Mouse (Mus musculus): ENCODE measurements around the gene U2af1l4. TPM values are rescaled to one million over a fixed set of nuclear protein-coding genes. Genes with fewer than 3 reads are reported as not detected.

The U2af1l4 gene
- polyA plus RNA-seq, 1 experiment from 2014 or later, result 90.7 TPM

DNA sequence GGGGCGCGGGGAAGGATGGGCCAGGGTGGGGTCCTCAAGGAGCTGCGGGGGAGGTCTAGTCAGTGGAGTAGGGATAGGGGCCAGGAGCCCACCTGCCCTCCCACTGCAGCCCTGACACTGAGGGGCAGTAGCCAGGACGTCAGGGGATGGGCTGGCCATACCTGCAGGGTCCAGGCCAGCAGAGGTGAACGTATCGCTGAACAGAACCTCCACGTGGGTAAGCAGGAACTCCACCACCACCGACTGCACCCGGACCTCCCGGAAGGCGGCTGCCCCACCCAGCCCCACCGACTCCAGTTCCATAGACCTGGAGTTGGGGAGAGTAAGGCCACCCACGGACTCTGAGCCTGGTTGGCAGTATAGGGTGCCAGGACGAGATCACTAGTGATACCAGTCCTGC, 36.1 kb upstream of the U2af1l4 start:
- peaks cover 2% of the 10 kb centered on the region for H3K4me1 ChIP-seq (ENCODE audit: control insufficient read depth, insufficient read depth, low read length)
- no peak overlapping the region for H3K9ac ChIP-seq (ENCODE audit: low read length)
- H3K9me3 ChIP-seq (ENCODE audit: control insufficient read depth, low read length), result no peaks in the 10 kb centered on the region
- ATAC-seq (ENCODE audit: low FRiP score) (no peak), DNase-seq (ENCODE audit: low spot score, missing footprints) (no peak)
- 72% methylated on average over 14 of the region's 14 CpGs for WGBS
- H3K4me2 ChIP-seq, result no peak overlapping the region
- no peaks in the 10 kb centered on the region for H3K27me3 ChIP-seq (ENCODE audit: control insufficient read depth, insufficient read depth, low read length)
- H3K27ac ChIP-seq (ENCODE audit: low read depth, low read length), result no peak overlapping the region
- no peak overlapping the region for H3K4me3 ChIP-seq (ENCODE audit: low read depth, low read length)
- H3K36me3 ChIP-seq (ENCODE audit: control insufficient read depth, insufficient read depth, low read length), result peaks cover 53% of the 10 kb centered on the region

DNA sequence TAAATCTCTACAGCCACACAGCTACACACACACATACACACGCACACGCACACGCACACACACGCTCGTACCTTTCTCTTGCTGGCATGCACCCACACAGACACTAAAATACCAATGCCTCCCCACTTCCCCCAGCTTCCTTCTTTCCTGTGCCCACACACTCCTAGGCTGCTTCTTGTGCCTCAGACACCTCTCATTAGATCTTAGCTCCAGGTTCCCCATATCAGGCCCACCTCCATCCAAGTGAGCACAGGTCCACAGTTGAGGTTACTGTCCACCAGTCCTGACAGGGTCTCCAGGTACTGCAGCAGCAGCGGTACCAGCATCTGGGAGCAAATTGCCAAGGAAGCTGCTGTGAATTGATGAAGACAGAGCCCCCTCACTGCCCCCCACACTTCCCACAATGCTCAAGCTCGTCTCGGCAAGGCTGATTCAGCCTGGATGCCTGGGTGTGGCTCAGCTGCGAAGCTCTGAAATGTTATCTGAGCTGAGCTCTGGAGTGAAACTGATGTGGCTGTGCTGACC, 31.7 kb upstream of the U2af1l4 start:
- no peak overlapping the region for H3K9ac ChIP-seq (ENCODE audit: low read length)
- H3K4me3 ChIP-seq (ENCODE audit: low read depth, low read length), result no peak overlapping the region
- H3K27ac ChIP-seq (ENCODE audit: low read depth, low read length), result no peak overlapping the region
- DNase-seq (ENCODE audit: low spot score, missing footprints), result no peak
- WGBS, result 90% methylated on average over 9 of the region's 9 CpGs
- H3K27me3 ChIP-seq (ENCODE audit: control insufficient read depth, insufficient read depth, low read length), result no peaks in the 10 kb centered on the region
- H3K36me3 ChIP-seq (ENCODE audit: control insufficient read depth, insufficient read depth, low read length), result peaks cover 32% of the 10 kb centered on the region
- peaks cover 26% of the 10 kb centered on the region for H3K4me1 ChIP-seq (ENCODE audit: control insufficient read depth, insufficient read depth, low read length)
- H3K9me3 ChIP-seq (ENCODE audit: control insufficient read depth, low read length), result no peaks in the 10 kb centered on the region
- ATAC-seq (ENCODE audit: low FRiP score), result no peak
- H3K4me2 ChIP-seq, result no peak overlapping the region

DNA sequence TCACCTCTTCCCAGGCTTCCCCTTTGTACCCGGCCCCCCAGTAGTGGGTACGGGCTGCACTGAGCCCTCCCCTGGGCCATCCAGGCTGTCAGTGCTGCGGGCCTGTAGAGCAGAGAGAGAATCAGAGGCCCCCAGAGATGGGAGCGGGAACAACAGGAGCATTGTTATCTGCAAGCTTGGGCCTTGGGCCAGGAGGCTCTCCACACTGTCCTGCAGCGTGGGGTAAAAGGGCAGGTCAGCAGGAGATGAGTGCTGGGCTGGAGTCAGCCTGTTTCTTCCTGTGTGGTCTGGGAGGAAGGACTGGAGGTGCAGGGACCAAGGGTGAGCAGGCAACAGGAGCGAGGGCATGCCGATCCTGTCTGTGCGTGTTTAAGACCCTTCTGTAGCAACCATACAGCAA, 30.2 kb upstream of the U2af1l4 start:
- peaks cover 26% of the 10 kb centered on the region for H3K4me1 ChIP-seq (ENCODE audit: control insufficient read depth, insufficient read depth, low read length)
- H3K9me3 ChIP-seq (ENCODE audit: control insufficient read depth, low read length), result no peaks in the 10 kb centered on the region
- 17% methylated on average over 8 of the region's 8 CpGs for WGBS
- DNase-seq (ENCODE audit: low spot score, missing footprints) (no peak), ATAC-seq (ENCODE audit: low FRiP score) (no peak)
- no peaks in the 10 kb centered on the region for H3K27me3 ChIP-seq (ENCODE audit: control insufficient read depth, insufficient read depth, low read length)
- H3K4me2 ChIP-seq, result peak overlapping the region; percentile 91
- no peak overlapping the region for H3K27ac ChIP-seq (ENCODE audit: low read depth, low read length)
- H3K4me3 ChIP-seq (ENCODE audit: low read depth, low read length), result peak overlapping the region; percentile 49
- H3K36me3 ChIP-seq (ENCODE audit: control insufficient read depth, insufficient read depth, low read length), result peaks cover 23% of the 10 kb centered on the region
- H3K9ac ChIP-seq (ENCODE audit: low read length), result peak overlapping the region; percentile 82

DNA sequence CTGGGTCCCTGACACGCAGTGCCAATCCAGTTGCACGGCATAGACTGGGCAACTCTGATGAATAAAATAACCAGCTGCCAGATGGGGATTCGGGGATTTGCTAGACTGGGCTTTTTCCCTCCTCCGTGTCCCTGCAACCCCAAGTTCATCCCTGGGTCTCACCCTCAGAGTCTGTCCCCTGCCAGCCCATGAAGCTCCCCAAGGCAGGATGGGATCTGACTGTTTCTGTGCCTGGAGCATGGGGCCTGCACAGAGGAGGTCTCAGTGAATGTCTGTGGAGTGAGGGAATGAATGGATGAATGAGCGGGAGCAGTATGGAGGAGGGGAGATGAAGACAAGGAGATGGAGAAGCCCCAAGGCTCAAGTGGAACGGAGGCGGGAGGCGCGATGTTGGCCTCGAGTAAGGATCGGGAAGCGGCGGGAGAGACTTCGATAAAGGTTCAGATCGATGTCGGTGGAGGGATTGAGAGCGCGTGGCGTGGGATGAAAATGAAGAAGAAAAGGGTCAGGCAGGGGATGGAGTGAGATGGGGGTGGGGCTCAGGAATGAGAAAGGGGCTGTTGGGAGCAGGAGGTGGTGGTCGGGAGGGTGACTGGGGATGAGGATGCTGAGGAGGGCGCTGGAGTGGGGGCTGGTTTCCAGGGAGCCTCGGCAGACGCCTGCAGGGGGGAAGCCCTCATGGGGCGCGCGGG, 29.0 kb upstream of the U2af1l4 start:
- Histone ChIP-seq H3K4me2 (peak overlapping the region; percentile 91), H3K9me3 (ENCODE audit: control insufficient read depth, low read length) (no peaks in the 10 kb centered on the region), H3K36me3 (ENCODE audit: control insufficient read depth, insufficient read depth, low read length) (peaks cover 15% of the 10 kb centered on the region), H3K27me3 (ENCODE audit: control insufficient read depth, insufficient read depth, low read length) (no peaks in the 10 kb centered on the region), H3K9ac (ENCODE audit: low read length) (peak overlapping the region; percentile 82), H3K4me1 (ENCODE audit: control insufficient read depth, insufficient read depth, low read length) (peaks cover 26% of the 10 kb centered on the region), H3K27ac (ENCODE audit: low read depth, low read length) (peak overlapping the region; percentile 20), H3K4me3 (ENCODE audit: low read depth, low read length) (peak overlapping the region; percentile 49)
- peak; percentile 49 for ATAC-seq (ENCODE audit: low FRiP score)
- DNase-seq (ENCODE audit: low spot score, missing footprints), result peak; percentile 95
- WGBS, result 6% methylated on average over 25 of the region's 26 CpGs

DNA sequence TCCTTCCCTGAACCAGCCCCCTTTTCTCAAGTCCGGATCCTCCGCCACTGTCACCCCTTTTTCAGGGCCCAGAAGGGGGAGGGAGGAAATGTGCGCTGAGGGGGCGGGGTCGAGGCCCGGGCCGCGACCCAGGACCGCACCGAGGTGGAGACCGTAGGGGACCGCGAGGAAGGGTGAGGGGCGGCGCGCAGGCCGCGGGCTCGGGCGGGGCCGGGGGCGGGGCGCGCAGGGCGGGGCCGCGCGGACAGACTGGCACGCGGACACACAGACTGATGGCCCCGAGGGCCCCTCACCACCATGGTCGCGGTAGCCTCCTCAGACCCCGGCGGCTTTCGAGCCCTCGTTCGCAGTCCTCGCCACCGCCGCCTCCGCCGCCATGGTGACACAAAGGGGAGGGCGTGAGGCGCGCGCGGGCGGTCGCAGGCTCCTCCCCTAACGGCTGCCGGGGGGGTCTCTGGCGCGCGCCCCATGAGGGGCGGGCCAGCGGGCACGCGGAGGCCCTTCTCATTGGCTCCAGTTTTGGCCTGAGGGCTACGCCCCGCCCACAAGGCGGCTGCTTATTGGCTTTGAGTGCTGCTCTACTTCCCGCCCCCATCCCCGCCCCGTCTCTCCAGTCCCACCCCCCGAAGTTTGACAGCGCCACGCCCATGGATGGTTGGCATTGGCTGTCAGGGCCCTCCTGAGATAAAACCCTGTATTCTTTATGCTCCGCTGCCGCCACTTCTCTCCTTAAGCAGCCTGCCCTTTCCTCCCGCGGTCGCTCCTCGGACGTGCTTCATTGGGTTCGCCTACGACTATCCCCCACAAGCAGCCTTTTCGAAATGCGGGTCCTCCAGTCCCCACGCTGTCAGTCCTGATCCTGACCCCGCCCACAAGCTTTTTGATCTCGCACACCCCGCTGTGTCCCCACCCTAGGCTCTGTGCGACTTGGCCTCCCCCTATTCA, 28.2 kb upstream of the U2af1l4 start, which contains the start of gene Arhgap33:
Gene Arhgap33 (minus strand): TSS at position 428 of the 945 bp plus-strand sequence.
- Histone ChIP-seq H3K9ac (ENCODE audit: low read length) (peak within 1 kb of the TSS; percentile 82), H3K27ac (ENCODE audit: low read depth, low read length) (peak within 1 kb of the TSS; percentile 67), H3K9me3 (ENCODE audit: control insufficient read depth, low read length) (no peaks in the 10 kb centered on the region), H3K4me1 (ENCODE audit: control insufficient read depth, insufficient read depth, low read length) (peaks cover 26% of the 10 kb centered on the region), H3K4me2 (peak within 1 kb of the TSS; percentile 91), H3K4me3 (ENCODE audit: low read depth, low read length) (peak within 1 kb of the TSS; percentile 49), H3K36me3 (ENCODE audit: control insufficient read depth, insufficient read depth, low read length) (peaks cover 14% of the 10 kb centered on the region), H3K27me3 (ENCODE audit: control insufficient read depth, insufficient read depth, low read length) (no peaks in the 10 kb centered on the region)
- under 1% methylated on average over 72 of the region's 84 CpGs for WGBS
- ATAC-seq (ENCODE audit: low FRiP score) (peak; percentile 94), DNase-seq (ENCODE audit: low spot score, missing footprints) (peak; percentile 100)

DNA sequence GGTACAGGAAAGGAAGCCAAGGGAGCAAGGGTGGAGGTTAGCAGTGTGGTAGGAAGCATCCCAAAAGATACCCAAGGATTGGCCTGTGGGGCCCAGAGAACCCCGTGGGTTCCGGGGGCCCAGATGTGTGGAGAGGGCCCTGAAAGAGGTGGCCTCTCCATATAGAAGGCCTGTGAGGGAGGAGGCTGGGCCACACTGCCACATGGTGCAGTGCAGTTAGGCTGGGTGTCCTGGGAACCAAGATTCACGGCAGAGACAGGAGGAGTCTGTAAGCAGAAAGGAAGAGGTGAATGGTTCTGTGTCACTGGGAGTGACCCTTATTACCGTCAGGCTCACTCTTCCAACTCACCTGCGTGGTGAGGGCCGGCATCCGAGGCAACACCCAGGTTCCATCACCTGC, 22.5 kb upstream of the U2af1l4 start:
- no peak overlapping the region for H3K4me3 ChIP-seq (ENCODE audit: low read depth, low read length)
- peaks cover 3% of the 10 kb centered on the region; the same call in 1 of the 2 replicates for H3K36me3 ChIP-seq (ENCODE audit: control insufficient read depth, insufficient read depth, low read length)
- peaks cover 4% of the 10 kb centered on the region for H3K4me1 ChIP-seq (ENCODE audit: control insufficient read depth, insufficient read depth, low read length)
- 89% methylated on average over 7 of the region's 7 CpGs for WGBS
- H3K27me3 ChIP-seq (ENCODE audit: control insufficient read depth, insufficient read depth, low read length), result no peaks in the 10 kb centered on the region
- ATAC-seq (ENCODE audit: low FRiP score), result no peak
- DNase-seq (ENCODE audit: low spot score, missing footprints), result no peak
- H3K9me3 ChIP-seq (ENCODE audit: control insufficient read depth, low read length), result no peaks in the 10 kb centered on the region
- no peak overlapping the region for H3K4me2 ChIP-seq
- H3K9ac ChIP-seq (ENCODE audit: low read length), result no peak overlapping the region
- no peak overlapping the region for H3K27ac ChIP-seq (ENCODE audit: low read depth, low read length)

DNA sequence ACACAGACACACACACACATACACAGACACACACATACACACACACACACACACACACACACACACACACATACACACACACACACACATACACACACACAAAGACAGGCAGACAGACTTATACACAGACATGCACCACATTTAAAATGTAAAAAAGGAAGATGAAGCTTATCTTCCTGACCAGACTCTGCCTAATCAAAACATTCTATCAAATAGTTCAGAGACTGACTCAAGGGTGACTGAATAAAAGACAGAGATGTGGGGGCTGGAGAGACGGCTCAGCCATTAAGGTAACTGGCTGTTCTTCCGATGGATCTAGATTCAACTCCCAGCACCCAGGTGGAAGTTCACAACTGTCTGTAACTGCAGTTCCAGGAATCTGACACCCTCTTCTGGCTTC, 18.8 kb upstream of the U2af1l4 start:
- Histone ChIP-seq H3K36me3 (ENCODE audit: control insufficient read depth, insufficient read depth, low read length) (peaks cover 2% of the 10 kb centered on the region; the same call in 1 of the 2 replicates), H3K4me2 (no peak overlapping the region), H3K27ac (ENCODE audit: low read depth, low read length) (no peak overlapping the region), H3K9ac (ENCODE audit: low read length) (no peak overlapping the region), H3K9me3 (ENCODE audit: control insufficient read depth, low read length) (no peaks in the 10 kb centered on the region), H3K27me3 (ENCODE audit: control insufficient read depth, insufficient read depth, low read length) (no peaks in the 10 kb centered on the region), H3K4me3 (ENCODE audit: low read depth, low read length) (no peak overlapping the region), H3K4me1 (ENCODE audit: control insufficient read depth, insufficient read depth, low read length) (no peaks in the 10 kb centered on the region)
- DNase-seq (ENCODE audit: low spot score, missing footprints), result no peak
- 92% methylated on average over 2 of the region's 2 CpGs for WGBS
- ATAC-seq (ENCODE audit: low FRiP score), result no peak

DNA sequence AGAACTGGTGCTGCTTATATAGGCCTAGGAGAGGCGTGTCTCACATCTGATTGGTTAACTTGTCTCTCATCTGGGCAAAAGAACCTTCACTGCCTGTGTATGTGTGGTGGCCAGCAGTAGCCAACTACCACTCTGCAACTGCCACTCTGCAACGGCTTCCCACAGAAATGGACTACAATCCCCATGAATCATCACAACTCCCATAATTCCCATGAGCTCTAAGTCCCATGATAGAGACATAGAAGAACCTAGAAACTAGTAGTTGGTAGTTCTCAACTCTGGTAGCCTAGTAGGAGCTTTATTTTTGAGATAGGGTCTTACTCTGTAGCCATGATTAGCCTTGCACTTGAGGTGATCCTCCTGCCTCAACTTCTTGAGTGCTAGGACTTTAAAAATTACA, 13.2 kb upstream of the U2af1l4 start:
- Histone ChIP-seq H3K9me3 (ENCODE audit: control insufficient read depth, low read length) (no peaks in the 10 kb centered on the region), H3K4me3 (ENCODE audit: low read depth, low read length) (no peak overlapping the region), H3K27ac (ENCODE audit: low read depth, low read length) (no peak overlapping the region), H3K27me3 (ENCODE audit: control insufficient read depth, insufficient read depth, low read length) (no peaks in the 10 kb centered on the region), H3K4me1 (ENCODE audit: control insufficient read depth, insufficient read depth, low read length) (peaks cover 12% of the 10 kb centered on the region), H3K9ac (ENCODE audit: low read length) (no peak overlapping the region), H3K4me2 (no peak overlapping the region), H3K36me3 (ENCODE audit: control insufficient read depth, insufficient read depth, low read length) (no peaks in the 10 kb centered on the region; the same call in 1 of the 2 replicates)
- WGBS, result 86% methylated on average over 2 of the region's 2 CpGs
- ATAC-seq (ENCODE audit: low FRiP score) (no peak), DNase-seq (ENCODE audit: low spot score, missing footprints) (no peak)

DNA sequence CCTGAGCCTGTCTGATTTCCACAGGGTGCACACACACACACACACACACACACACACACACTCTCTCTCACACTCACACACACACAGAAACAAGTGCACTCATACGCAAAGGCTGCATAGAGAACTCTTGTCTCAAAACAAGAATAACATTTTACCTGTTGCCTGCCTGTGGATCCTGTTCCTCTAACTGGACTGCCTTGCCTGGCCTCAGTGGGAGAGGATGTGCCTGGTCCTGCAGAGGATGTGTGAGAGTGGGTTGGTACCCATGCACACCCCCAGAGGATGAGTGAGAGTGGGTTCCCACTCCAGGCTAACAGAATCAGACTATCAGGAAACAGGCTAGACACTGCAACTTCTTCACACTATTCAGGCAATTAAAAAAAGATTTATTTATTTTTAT, 12.5 kb upstream of the U2af1l4 start:
- peaks cover 5% of the 10 kb centered on the region; the same call in 1 of the 2 replicates for H3K36me3 ChIP-seq (ENCODE audit: control insufficient read depth, insufficient read depth, low read length)
- ATAC-seq (ENCODE audit: low FRiP score), result no peak
- H3K4me3 ChIP-seq (ENCODE audit: low read depth, low read length), result no peak overlapping the region
- H3K9ac ChIP-seq (ENCODE audit: low read length), result no peak overlapping the region
- no peak overlapping the region for H3K27ac ChIP-seq (ENCODE audit: low read depth, low read length)
- no peak overlapping the region for H3K4me2 ChIP-seq
- peaks cover 12% of the 10 kb centered on the region for H3K4me1 ChIP-seq (ENCODE audit: control insufficient read depth, insufficient read depth, low read length)
- no peak for DNase-seq (ENCODE audit: low spot score, missing footprints)
- no peaks in the 10 kb centered on the region for H3K9me3 ChIP-seq (ENCODE audit: control insufficient read depth, low read length)
- no peaks in the 10 kb centered on the region for H3K27me3 ChIP-seq (ENCODE audit: control insufficient read depth, insufficient read depth, low read length)
- 100% methylated on average over 1 of the region's 1 CpGs for WGBS

Measured in midbrain, embryonic 11.5 days (tissue).